Mouse (Mus musculus) hindbrain, embryonic 12.5 days (tissue): ENCODE data around the gene Ccdc8. TPM values are rescaled to one million over a fixed set of nuclear protein-coding genes. Genes with fewer than 3 reads are reported as not detected.

Source experiments
- ATAC-seq: fragments of 200-750 bp; cut with Nextera tagmentation; 2 replicates; pipeline ENCODE4 v1.8.0; 2017; ENCODE audit warnings: moderate TSS enrichment; ENCODE audit not compliant: low FRiP score
- H3K27ac ChIP-seq: fragments of 300-500 bp; sonication (generic); 2 replicates; pipeline ENCODE4 v1.5.1; 2016; ENCODE audit warnings: mild to moderate bottlenecking
- H3K27me3 ChIP-seq: fragments of 300-500 bp; sonication (generic); 2 replicates; pipeline ENCODE4 v1.6.1; 2016; ENCODE audit warnings: mild to moderate bottlenecking
- H3K36me3 ChIP-seq: fragments of 300-500 bp; sonication (generic); 2 replicates; pipeline ENCODE4 v1.6.1; 2016; ENCODE audit warnings: mild to moderate bottlenecking
- H3K4me1 ChIP-seq: fragments of 300-500 bp; sonication (generic); 2 replicates; pipeline ENCODE4 v1.6.1; 2016
- H3K4me2 ChIP-seq: fragments of 300-500 bp; sonication (generic); replicated peaks from 2 replicates; pipeline ENCODE4 v1.6.1; 2016; ENCODE audit warnings: mild to moderate bottlenecking
- H3K4me3 ChIP-seq: fragments of 300-500 bp; sonication (generic); 2 replicates; pipeline ENCODE4 v1.5.1; 2016; ENCODE audit warnings: mild to moderate bottlenecking
- H3K9ac ChIP-seq: fragments of 300-500 bp; sonication (generic); 2 replicates; pipeline ENCODE4 v1.6.1; 2016; ENCODE audit warnings: mild to moderate bottlenecking, moderate library complexity
- H3K9me3 ChIP-seq: fragments of 300-500 bp; sonication (generic); replicated peaks from 2 replicates; pipeline ENCODE4 v1.6.1; 2016; ENCODE audit warnings: mild to moderate bottlenecking
- WGBS: fragments of 180-500 bp; shearing (Covaris S2); methylation state at CpG from one replicate; pipeline ENCODE4 v1.1.7; 2016; 5-methylcytosine and 5-hydroxymethylcytosine counted together
- polyA plus RNA-seq: library from polyadenylated mRNA; unstranded; fragments of >200 nt; fragmentation: Nextera tagmentation; extraction: Ambion mirVana; gene quantifications from 2 replicates; pipeline ENCODE4 v1.2.1, GENCODE M21; 2016

The Ccdc8 gene
- polyA plus RNA-seq, 1 experiment from 2014 or later, result 10.4 TPM

- H3K4me1 ChIP-seq, result peaks cover 24% of the 10 kb centered on the region
- WGBS, result 99% methylated on average over 15 of the region's 15 CpGs
Measured at GRCm38 (mm10) chr7:17022176-17022575, 29.7 kb downstream of the Ccdc8 start.

GRCm38 (mm10) chr7:17023701-17024100 lies 31.2 kb downstream of the Ccdc8 start:
- Histone ChIP-seq H3K9me3 (no peaks in the 10 kb centered on the region), H3K4me1 (peaks cover 24% of the 10 kb centered on the region), H3K27me3 (no peaks in the 10 kb centered on the region), H3K4me2 (no peak overlapping the region), H3K4me3 (no peak overlapping the region), H3K9ac (no peak overlapping the region), H3K27ac (no peak overlapping the region), H3K36me3 (peaks cover 54% of the 10 kb centered on the region)
- ATAC-seq, result no peak
- 82% methylated on average over 4 of the region's 4 CpGs for WGBS

More at GRCm38 (mm10) chr7:17022176-17022575, 29.7 kb downstream of the Ccdc8 start:
- no peak overlapping the region for H3K4me3 ChIP-seq
- H3K4me2 ChIP-seq, result no peak overlapping the region
- H3K9me3 ChIP-seq, result no peaks in the 10 kb centered on the region
- peaks cover 63% of the 10 kb centered on the region for H3K36me3 ChIP-seq
- no peaks in the 10 kb centered on the region for H3K27me3 ChIP-seq
- ATAC-seq, result no peak
- H3K27ac ChIP-seq, result no peak overlapping the region
- no peak overlapping the region for H3K9ac ChIP-seq

GRCm38 (mm10) chr7:17024141-17024540 lies 31.6 kb downstream of the Ccdc8 start:
- Histone ChIP-seq H3K27ac (no peak overlapping the region), H3K4me2 (no peak overlapping the region), H3K9ac (no peak overlapping the region), H3K4me3 (no peak overlapping the region), H3K9me3 (no peaks in the 10 kb centered on the region), H3K27me3 (no peaks in the 10 kb centered on the region), H3K4me1 (peaks cover 24% of the 10 kb centered on the region), H3K36me3 (peaks cover 54% of the 10 kb centered on the region)
- no peak for ATAC-seq
- 90% methylated on average over 6 of the region's 6 CpGs for WGBS

- Histone ChIP-seq H3K27me3 (no peaks in the 10 kb centered on the region), H3K9ac (no peak overlapping the region), H3K4me1 (peaks cover 24% of the 10 kb centered on the region), H3K4me2 (no peak overlapping the region), H3K27ac (no peak overlapping the region), H3K36me3 (peaks cover 46% of the 10 kb centered on the region), H3K4me3 (no peak overlapping the region), H3K9me3 (no peaks in the 10 kb centered on the region)
- WGBS, result 87% methylated on average over 10 of the region's 10 CpGs
- ATAC-seq, result no peak
Measured at GRCm38 (mm10) chr7:17024814-17025504, 32.5 kb downstream of the Ccdc8 start.

- no peak for ATAC-seq
- peaks cover 24% of the 10 kb centered on the region for H3K4me1 ChIP-seq
- no peak overlapping the region for H3K4me2 ChIP-seq
- H3K36me3 ChIP-seq, result peaks cover 41% of the 10 kb centered on the region
- H3K4me3 ChIP-seq, result no peak overlapping the region
- WGBS, result 85% methylated on average over 4 of the region's 4 CpGs
- H3K9ac ChIP-seq, result peak overlapping the region; percentile 85
- no peaks in the 10 kb centered on the region for H3K27me3 ChIP-seq
- no peak overlapping the region for H3K27ac ChIP-seq
- H3K9me3 ChIP-seq, result no peaks in the 10 kb centered on the region
Measured at GRCm38 (mm10) chr7:17025505-17025894, 33.0 kb downstream of the Ccdc8 start.

GRCm38 (mm10) chr7:17025896-17026622 lies 33.6 kb downstream of the Ccdc8 start:
- H3K4me3 ChIP-seq, result peak overlapping the region; percentile 86; the same call in 1 of the 2 replicates
- H3K9ac ChIP-seq, result peak overlapping the region; percentile 85
- no peak overlapping the region for H3K27ac ChIP-seq
- no peak for ATAC-seq
- 72% methylated on average over 9 of the region's 9 CpGs for WGBS
- H3K4me2 ChIP-seq, result peak overlapping the region; percentile 72
- no peaks in the 10 kb centered on the region for H3K27me3 ChIP-seq
- H3K9me3 ChIP-seq, result no peaks in the 10 kb centered on the region
- H3K36me3 ChIP-seq, result peaks cover 35% of the 10 kb centered on the region
- H3K4me1 ChIP-seq, result peaks cover 24% of the 10 kb centered on the region

- peak; percentile 65 for ATAC-seq
- 10% methylated on average over 24 of the region's 24 CpGs for WGBS
- Histone ChIP-seq H3K4me3 (peak overlapping the region; percentile 86), H3K9me3 (no peaks in the 10 kb centered on the region), H3K27me3 (no peaks in the 10 kb centered on the region), H3K9ac (peak overlapping the region; percentile 85), H3K4me2 (peak overlapping the region; percentile 72), H3K27ac (peak overlapping the region; percentile 77), H3K36me3 (peaks cover 26% of the 10 kb centered on the region), H3K4me1 (peaks cover 24% of the 10 kb centered on the region)
Measured at GRCm38 (mm10) chr7:17026710-17027587, 34.4 kb downstream of the Ccdc8 start.

GRCm38 (mm10) chr7:17027588-17028343 lies 35.3 kb downstream of the Ccdc8 start, which contains the start of gene Ppp5c:
TSS of gene Ppp5c (minus strand) at chr7:17027924.
- peak; percentile 91 for ATAC-seq
- Histone ChIP-seq H3K4me3 (peak within 1 kb of the TSS; percentile 86), H3K9ac (peak within 1 kb of the TSS; percentile 85), H3K9me3 (no peaks in the 10 kb centered on the region), H3K27ac (peak within 1 kb of the TSS; percentile 77), H3K4me1 (peaks cover 24% of the 10 kb centered on the region), H3K4me2 (peak within 1 kb of the TSS; percentile 72), H3K27me3 (no peaks in the 10 kb centered on the region), H3K36me3 (peaks cover 18% of the 10 kb centered on the region)
- under 1% methylated on average over 54 of the region's 58 CpGs for WGBS

GRCm38 (mm10) chr7:17028923-17029322 lies 36.4 kb downstream of the Ccdc8 start:
- Histone ChIP-seq H3K27ac (no peak overlapping the region), H3K4me2 (no peak overlapping the region), H3K27me3 (no peaks in the 10 kb centered on the region), H3K36me3 (peaks cover 7% of the 10 kb centered on the region; the same call in 1 of the 2 replicates), H3K4me1 (peaks cover 24% of the 10 kb centered on the region), H3K4me3 (no peak overlapping the region), H3K9me3 (no peaks in the 10 kb centered on the region), H3K9ac (no peak overlapping the region)
- WGBS, result 79% methylated on average over 7 of the region's 7 CpGs
- ATAC-seq, result no peak

- Histone ChIP-seq H3K4me2 (no peak overlapping the region), H3K9me3 (no peaks in the 10 kb centered on the region), H3K27me3 (no peaks in the 10 kb centered on the region), H3K4me3 (no peak overlapping the region), H3K4me1 (peaks cover 18% of the 10 kb centered on the region), H3K9ac (no peak overlapping the region), H3K36me3 (no peaks in the 10 kb centered on the region), H3K27ac (no peak overlapping the region)
- 83% methylated on average over 7 of the region's 7 CpGs for WGBS
- ATAC-seq, result no peak
Measured at GRCm38 (mm10) chr7:17030239-17030638, 37.7 kb downstream of the Ccdc8 start.

GRCm38 (mm10) chr7:17038018-17038695 lies 45.6 kb downstream of the Ccdc8 start:
- H3K9me3 ChIP-seq, result no peaks in the 10 kb centered on the region
- no peak overlapping the region; the same call in 1 of the 2 replicates for H3K9ac ChIP-seq
- no peaks in the 10 kb centered on the region; the same call in 1 of the 2 replicates for H3K4me1 ChIP-seq
- H3K27ac ChIP-seq, result no peak overlapping the region
- ATAC-seq, result no peak
- H3K4me2 ChIP-seq, result no peak overlapping the region
- peaks cover 8% of the 10 kb centered on the region; the same call in 1 of the 2 replicates for H3K36me3 ChIP-seq
- no peak overlapping the region for H3K4me3 ChIP-seq
- WGBS, result 51% methylated on average over 9 of the region's 9 CpGs
- H3K27me3 ChIP-seq, result no peaks in the 10 kb centered on the region
